Mouse (Mus musculus): ENCODE data around the gene Mbd3.

DNA sequence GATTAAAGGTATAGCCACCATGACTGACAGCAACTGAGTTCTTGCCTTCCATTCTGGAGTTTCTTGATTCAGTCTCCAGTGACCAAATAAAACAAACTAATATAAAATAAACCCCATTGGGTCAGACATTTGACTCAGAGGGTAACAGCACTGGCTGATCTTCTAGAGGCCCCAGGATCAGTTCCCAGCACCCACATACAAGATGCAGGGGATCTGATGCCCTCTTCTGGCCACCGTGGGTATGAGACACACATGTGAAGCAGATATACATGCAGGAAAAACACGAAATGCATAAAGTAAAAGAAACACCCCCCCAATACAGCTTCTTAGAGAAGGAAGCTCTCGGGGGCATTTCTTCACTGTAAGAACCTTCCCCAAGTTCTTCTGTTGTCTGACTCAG lies 25.7 kb upstream of the Mbd3 start:
- TF ChIP-seq CTCF (IDR thresholded peaks at IDR 0.05; ENCODE audit: extremely low read depth, insufficient read depth, low read length) (no peak), POLR2A (IDR thresholded peaks at IDR 0.05; ENCODE audit: extremely low read depth, insufficient read depth, low read length) (no peak)
